Mouse (Mus musculus): ENCODE results near the gene Entpd4b. TPM values are rescaled to one million over a fixed set of nuclear protein-coding genes. Genes with fewer than 3 reads are reported as not detected.
"Not testable (repeated sequence)": the region's sequence is repeated elsewhere in the genome, so short reads cannot be mapped to it uniquely, and the experiment has no call there.

Entpd4b gene
- polyA plus RNA-seq, 1 experiment from 2014 or later, result 23.4 TPM

GRCm38 (mm10) chr14:69544033-69544432 lies 11.2 kb upstream of the Entpd4b start:
- H3K4me3 ChIP-seq (ENCODE audit: low read depth, low read length); ATAC-seq (ENCODE audit: low read depth); H3K27ac ChIP-seq (ENCODE audit: low read depth, low read length); H3K9me3 ChIP-seq (ENCODE audit: control insufficient read depth, low read length); H3K4me1 ChIP-seq (ENCODE audit: control insufficient read depth, insufficient read depth, low read length); H3K9ac ChIP-seq (replicated peaks; ENCODE audit: low read depth, low read length); H3K36me3 ChIP-seq (ENCODE audit: control insufficient read depth, insufficient read depth, low read length); H3K27me3 ChIP-seq (ENCODE audit: control insufficient read depth, insufficient read depth, low read length); H3K4me2 ChIP-seq (ENCODE audit: low read depth, low read length): not testable (repeated sequence)
- no CpG with 5 or more reads among the region's 7 CpGs for WGBS

DNA sequence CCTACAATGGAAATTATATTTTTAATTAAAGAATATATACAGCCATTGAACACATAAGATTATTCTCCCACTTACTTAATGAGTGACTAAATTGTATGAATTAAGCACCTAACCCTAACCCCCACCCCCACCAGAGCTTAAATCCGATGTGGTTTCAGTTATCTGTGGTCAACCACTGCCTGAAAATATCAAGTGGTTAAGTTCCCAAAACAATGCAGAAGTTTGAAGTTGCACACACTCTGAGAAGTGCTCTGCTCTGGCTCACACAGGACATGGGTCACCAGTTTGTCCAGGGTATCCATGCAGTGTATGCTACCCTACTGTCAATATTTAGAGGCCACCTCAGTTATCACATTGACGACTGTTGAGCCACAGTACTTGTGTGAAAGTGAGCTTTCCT lies 10.2 kb upstream of the Entpd4b start:
- WGBS, result no CpG with 5 or more reads among the region's 2 CpGs

GRCm38 (mm10) chr14:69547310-69547709 lies 7.9 kb upstream of the Entpd4b start:
- H3K9ac ChIP-seq (replicated peaks; ENCODE audit: low read depth, low read length); H3K36me3 ChIP-seq (ENCODE audit: control insufficient read depth, insufficient read depth, low read length); H3K27ac ChIP-seq (ENCODE audit: low read depth, low read length); H3K4me2 ChIP-seq (ENCODE audit: low read depth, low read length); H3K27me3 ChIP-seq (ENCODE audit: control insufficient read depth, insufficient read depth, low read length); H3K4me1 ChIP-seq (ENCODE audit: control insufficient read depth, insufficient read depth, low read length); ATAC-seq (ENCODE audit: low read depth); H3K4me3 ChIP-seq (ENCODE audit: low read depth, low read length); H3K9me3 ChIP-seq (ENCODE audit: control insufficient read depth, low read length): not testable (repeated sequence)
- no CpG with 5 or more reads among the region's 4 CpGs for WGBS

More for the DNA sequence above, 10.2 kb upstream of the Entpd4b start:
- not testable (repeated sequence) for ATAC-seq (ENCODE audit: low read depth); H3K36me3 ChIP-seq (ENCODE audit: control insufficient read depth, insufficient read depth, low read length); H3K4me1 ChIP-seq (ENCODE audit: control insufficient read depth, insufficient read depth, low read length); H3K4me2 ChIP-seq (ENCODE audit: low read depth, low read length); H3K9ac ChIP-seq (replicated peaks; ENCODE audit: low read depth, low read length); H3K9me3 ChIP-seq (ENCODE audit: control insufficient read depth, low read length); H3K27ac ChIP-seq (ENCODE audit: low read depth, low read length); H3K27me3 ChIP-seq (ENCODE audit: control insufficient read depth, insufficient read depth, low read length); H3K4me3 ChIP-seq (ENCODE audit: low read depth, low read length)

GRCm38 (mm10) chr14:69556820-69557219 lies 1.6 kb downstream of the Entpd4b start:
- WGBS, result no CpG with 5 or more reads among the region's 8 CpGs
- H3K9me3 ChIP-seq (ENCODE audit: control insufficient read depth, low read length); H3K4me3 ChIP-seq (ENCODE audit: low read depth, low read length); H3K4me1 ChIP-seq (ENCODE audit: control insufficient read depth, insufficient read depth, low read length); ATAC-seq (ENCODE audit: low read depth); H3K9ac ChIP-seq (replicated peaks; ENCODE audit: low read depth, low read length); H3K36me3 ChIP-seq (ENCODE audit: control insufficient read depth, insufficient read depth, low read length); H3K4me2 ChIP-seq (ENCODE audit: low read depth, low read length); H3K27ac ChIP-seq (ENCODE audit: low read depth, low read length); H3K27me3 ChIP-seq (ENCODE audit: control insufficient read depth, insufficient read depth, low read length): not testable (repeated sequence)

DNA sequence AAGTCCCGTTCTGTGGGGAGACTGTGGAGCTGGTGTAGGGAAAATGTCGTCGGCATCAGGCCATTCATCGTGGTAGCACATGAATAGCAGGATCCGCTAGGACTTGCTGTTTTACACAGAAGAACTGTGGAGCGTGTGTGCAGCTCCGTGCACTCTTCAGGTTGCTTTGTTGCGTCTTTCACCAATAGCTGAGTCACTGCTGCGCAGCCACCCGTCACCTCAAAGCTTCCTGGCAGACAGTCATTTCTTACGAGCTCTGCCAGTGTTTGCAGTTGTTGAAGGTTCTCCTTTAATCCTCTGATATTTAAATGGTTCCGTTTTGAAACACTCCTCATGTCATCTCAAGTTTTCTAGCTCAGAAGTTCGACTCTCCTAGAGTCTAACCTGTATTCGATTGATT lies 2.3 kb downstream of the Entpd4b start:
- H3K36me3 ChIP-seq (ENCODE audit: control insufficient read depth, insufficient read depth, low read length); H3K9me3 ChIP-seq (ENCODE audit: control insufficient read depth, low read length); H3K9ac ChIP-seq (replicated peaks; ENCODE audit: low read depth, low read length); H3K4me3 ChIP-seq (ENCODE audit: low read depth, low read length); H3K4me1 ChIP-seq (ENCODE audit: control insufficient read depth, insufficient read depth, low read length); ATAC-seq (ENCODE audit: low read depth); H3K4me2 ChIP-seq (ENCODE audit: low read depth, low read length); H3K27ac ChIP-seq (ENCODE audit: low read depth, low read length); H3K27me3 ChIP-seq (ENCODE audit: control insufficient read depth, insufficient read depth, low read length): not testable (repeated sequence)
- no CpG with 5 or more reads among the region's 14 CpGs for WGBS

Other genes starting within 250 kb of the Entpd4b start
- not detected in 2 replicates for gene Gm16867, start 52.1 kb upstream of the Entpd4b start, polyA plus RNA-seq (2014; fragmentation: Nextera tagmentation; extraction: Ambion mirVana)
- gene Gm27179, start 42.9 kb upstream of the Entpd4b start, polyA plus RNA-seq (2014; fragmentation: Nextera tagmentation; extraction: Ambion mirVana), result not detected in 2 replicates

All from neural tube, embryonic 14.5 days (tissue).